Mouse (Mus musculus) liver, embryonic 15.5 days (tissue): ENCODE data around the gene Il17rd. TPM values are rescaled to one million over a fixed set of nuclear protein-coding genes. Genes with fewer than 3 reads are reported as not detected.

Source experiments
- ATAC-seq: fragments of 200-750 bp; cut with Nextera tagmentation; 2 replicates; pipeline ENCODE4 v1.8.0; 2017; ENCODE audit warnings: moderate number of reproducible peaks, mild to moderate bottlenecking, moderate library complexity; ENCODE audit not compliant: insufficient read depth
- H3K27ac ChIP-seq: fragments of 300-500 bp; sonication (generic); replicated peaks from 2 replicates; pipeline ENCODE4 v1.5.1; 2015; ENCODE audit warnings: mild to moderate bottlenecking, inconsistent platforms
- H3K27me3 ChIP-seq: fragments of 300-500 bp; sonication (generic); 2 replicates; pipeline ENCODE4 v1.6.1; 2015; ENCODE audit warnings: mild to moderate bottlenecking, inconsistent platforms
- H3K36me3 ChIP-seq: fragments of 300-500 bp; sonication (generic); replicated peaks from 2 replicates; pipeline ENCODE4 v1.6.1; 2015; ENCODE audit warnings: moderate library complexity, mild to moderate bottlenecking, inconsistent platforms
- H3K4me1 ChIP-seq: fragments of 300-500 bp; sonication (generic); replicated peaks from 2 replicates; pipeline ENCODE4 v1.6.1; 2015; ENCODE audit warnings: inconsistent platforms
- H3K4me2 ChIP-seq: fragments of 300-500 bp; sonication (generic); 2 replicates; pipeline ENCODE4 v1.6.1; 2015; ENCODE audit warnings: moderate library complexity, mild to moderate bottlenecking, inconsistent platforms
- H3K4me3 ChIP-seq: fragments of 300-500 bp; sonication (generic); replicated peaks from 2 replicates; pipeline ENCODE4 v1.5.1; 2015; ENCODE audit warnings: mild to moderate bottlenecking, inconsistent platforms
- H3K9ac ChIP-seq: fragments of 300-500 bp; sonication (generic); 2 replicates; pipeline ENCODE4 v1.6.1; 2015; ENCODE audit warnings: moderate library complexity, mild to moderate bottlenecking, inconsistent platforms
- H3K9me3 ChIP-seq: fragments of 300-500 bp; sonication (generic); replicated peaks from 2 replicates; pipeline ENCODE4 v1.6.1; 2016; ENCODE audit warnings: inconsistent platforms
- WGBS: fragments of 180-500 bp; shearing (Covaris S2); methylation state at CpG from one replicate; pipeline ENCODE4 v1.1.7; 2015; ENCODE audit warnings: mixed read lengths; ENCODE audit not compliant: insufficient replicate concordance; 5-methylcytosine and 5-hydroxymethylcytosine counted together
- polyA plus RNA-seq: library from polyadenylated mRNA; unstranded; fragments of >200 nt; fragmentation: Nextera tagmentation; extraction: Ambion mirVana; gene quantifications from 2 replicates; pipeline ENCODE4 v1.2.1, GENCODE M21; 2015

Il17rd gene
- polyA plus RNA-seq, 1 experiment from 2014 or later: 0.14 TPM

DNA sequence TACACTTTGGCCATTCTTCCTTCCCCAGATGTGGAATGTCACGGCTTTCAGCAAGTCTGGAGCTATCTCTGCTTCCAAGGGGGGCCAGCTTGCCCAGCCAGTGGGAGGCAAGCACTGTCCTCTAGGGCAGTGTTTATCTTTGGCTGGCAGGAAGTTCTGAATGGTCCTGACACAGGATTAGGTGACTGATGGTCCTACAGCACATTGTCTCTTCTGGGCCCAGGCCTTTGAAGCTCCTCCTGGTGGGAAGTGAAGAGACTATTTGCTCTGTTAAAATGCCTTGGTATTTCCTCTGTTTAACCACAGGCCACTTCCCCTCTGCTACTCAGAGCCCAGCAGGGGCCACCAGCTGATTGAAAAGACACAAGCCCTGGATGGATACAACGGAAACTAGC is 6.2 kb downstream of the Il17rd start:
- no peaks in the 10 kb centered on the region for H3K36me3 ChIP-seq
- no peak for ATAC-seq
- peaks cover 65% of the 10 kb centered on the region for H3K27me3 ChIP-seq
- no peak overlapping the region for H3K4me3 ChIP-seq
- H3K27ac ChIP-seq: no peak overlapping the region
- H3K9ac ChIP-seq: no peak overlapping the region
- no peak overlapping the region for H3K4me2 ChIP-seq
- no peaks in the 10 kb centered on the region for H3K9me3 ChIP-seq
- 10% methylated on average over 2 of the region's 2 CpGs for WGBS
- peaks cover 4% of the 10 kb centered on the region; the same call in 1 of the 2 replicates for H3K4me1 ChIP-seq

DNA sequence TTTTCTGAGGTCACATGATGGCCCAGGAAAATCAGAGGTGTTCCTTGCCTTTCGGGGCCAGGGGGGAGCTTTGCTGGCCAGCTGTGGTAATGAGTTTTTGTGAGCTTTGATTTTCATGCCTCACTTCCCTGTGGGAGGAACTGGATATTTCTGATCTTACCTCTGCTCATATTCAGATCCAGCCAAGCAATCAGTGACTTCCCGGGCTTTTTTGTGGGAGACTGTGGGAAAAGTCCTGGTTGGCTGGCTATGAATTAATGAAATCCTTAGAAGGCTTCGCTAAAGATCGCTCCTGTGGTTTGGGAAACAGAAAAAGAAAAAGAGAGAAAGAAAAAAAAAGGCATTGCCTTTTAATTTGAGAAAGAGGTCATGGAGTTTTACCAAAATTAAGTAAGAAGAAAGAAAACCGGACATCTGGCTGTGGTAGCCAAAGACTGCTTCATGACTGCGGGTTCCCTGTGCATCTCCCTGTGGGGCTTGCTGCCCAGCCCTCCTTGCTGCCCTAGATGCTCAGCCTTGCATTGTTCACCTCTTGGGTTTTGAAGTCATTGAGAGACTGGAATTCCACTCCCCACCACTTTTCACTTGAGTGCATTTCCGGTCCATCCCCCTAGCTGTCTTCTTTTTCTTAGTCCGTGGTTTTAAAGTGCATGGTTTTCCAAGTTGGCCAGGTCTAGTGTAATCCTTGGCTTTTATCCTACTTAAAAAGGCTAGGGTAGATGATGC is 9.7 kb downstream of the Il17rd start:
- Histone ChIP-seq H3K27ac (no peak overlapping the region), H3K36me3 (no peaks in the 10 kb centered on the region), H3K9ac (no peak overlapping the region), H3K4me3 (no peak overlapping the region), H3K9me3 (no peaks in the 10 kb centered on the region), H3K27me3 (peaks cover 30% of the 10 kb centered on the region), H3K4me1 (peaks cover 4% of the 10 kb centered on the region; the same call in 1 of the 2 replicates), H3K4me2 (no peak overlapping the region)
- ATAC-seq: no peak
- 57% methylated on average over 8 of the region's 8 CpGs for WGBS

GRCm38 (mm10) chr14:27050043-27050442 is 11.3 kb downstream of the Il17rd start:
- H3K4me2 ChIP-seq: no peak overlapping the region
- no peak overlapping the region for H3K9ac ChIP-seq
- H3K9me3 ChIP-seq: no peaks in the 10 kb centered on the region
- H3K27me3 ChIP-seq: peaks cover 15% of the 10 kb centered on the region
- no peaks in the 10 kb centered on the region for H3K36me3 ChIP-seq
- ATAC-seq: no peak
- H3K27ac ChIP-seq: no peak overlapping the region
- H3K4me3 ChIP-seq: no peak overlapping the region
- H3K4me1 ChIP-seq: no peaks in the 10 kb centered on the region
- WGBS: 44% methylated on average over 9 of the region's 9 CpGs

DNA sequence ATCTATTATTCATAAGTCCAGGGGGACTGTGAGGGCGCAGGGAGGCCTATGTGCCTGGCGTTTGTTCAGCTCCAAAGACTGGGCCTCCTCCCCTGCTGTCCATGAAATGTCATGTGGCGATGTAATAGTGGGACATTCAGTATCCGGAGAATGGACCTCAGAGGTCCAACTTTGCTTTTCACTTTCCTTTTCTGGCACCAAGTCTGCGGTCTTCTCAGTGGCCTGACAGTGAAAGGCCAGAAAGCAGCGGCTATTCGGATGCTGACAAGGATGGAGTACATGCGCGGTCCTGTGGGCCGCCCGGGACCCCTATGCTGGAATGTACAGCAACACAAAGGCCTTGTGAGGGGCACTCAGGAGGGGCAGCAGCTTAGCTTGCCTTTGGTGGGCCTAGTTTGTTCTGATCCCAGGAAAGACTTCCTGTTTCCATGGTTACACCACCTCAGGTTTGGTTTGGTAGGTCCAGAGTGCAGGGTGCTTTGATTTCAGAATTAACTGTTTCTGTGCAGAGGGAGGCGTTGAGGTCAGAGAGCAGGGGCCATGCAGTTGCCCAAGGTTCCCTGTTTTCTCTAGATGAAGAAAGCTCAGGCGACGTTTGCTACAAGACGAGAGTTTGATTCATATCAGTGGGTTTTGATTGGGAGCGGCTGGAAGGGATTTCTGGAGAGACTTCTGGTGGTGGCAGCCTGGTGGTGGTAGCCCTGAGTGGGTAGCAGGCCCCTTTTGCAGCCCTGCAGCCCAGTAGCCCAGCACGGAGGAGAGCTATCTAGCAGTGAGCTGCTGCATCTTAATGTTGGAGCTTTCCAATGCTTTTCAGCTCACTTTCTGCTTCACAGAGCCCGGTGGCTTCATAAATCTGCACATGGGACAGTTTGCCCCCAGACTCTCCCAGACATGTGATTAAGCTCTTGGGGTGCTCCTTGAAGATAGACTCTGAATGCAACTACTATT is 12.1 kb downstream of the Il17rd start:
- Histone ChIP-seq H3K4me3 (no peak overlapping the region), H3K27me3 (peaks cover 17% of the 10 kb centered on the region), H3K4me2 (no peak overlapping the region), H3K27ac (no peak overlapping the region), H3K36me3 (no peaks in the 10 kb centered on the region), H3K4me1 (no peaks in the 10 kb centered on the region), H3K9ac (no peak overlapping the region), H3K9me3 (no peaks in the 10 kb centered on the region)
- ATAC-seq: no peak
- WGBS: 52% methylated on average over 18 of the region's 18 CpGs

DNA sequence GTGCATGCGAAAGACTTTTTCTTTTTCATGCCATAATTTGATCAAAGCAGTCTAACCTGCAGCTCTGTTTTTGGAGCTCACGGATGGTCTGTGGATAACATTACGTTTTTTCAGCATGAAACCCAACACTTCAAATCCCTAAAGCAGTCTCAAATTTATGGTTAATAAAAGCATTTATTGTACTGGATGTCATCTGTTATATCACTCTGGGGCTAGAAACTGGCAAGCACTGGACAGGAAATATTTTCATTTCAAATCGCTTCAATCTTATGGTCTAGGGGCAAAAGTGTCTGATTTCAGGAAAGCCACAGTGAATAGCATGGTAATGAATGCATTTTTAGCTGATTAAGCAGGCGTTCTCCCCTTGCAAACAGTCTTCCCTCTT is 12.8 kb downstream of the Il17rd start:
- WGBS: 57% methylated on average over 5 of the region's 5 CpGs
- Histone ChIP-seq H3K27ac (no peak overlapping the region), H3K4me1 (no peaks in the 10 kb centered on the region), H3K9me3 (no peaks in the 10 kb centered on the region), H3K4me2 (no peak overlapping the region), H3K27me3 (peaks cover 22% of the 10 kb centered on the region), H3K9ac (no peak overlapping the region), H3K36me3 (no peaks in the 10 kb centered on the region), H3K4me3 (no peak overlapping the region)
- ATAC-seq: no peak

DNA sequence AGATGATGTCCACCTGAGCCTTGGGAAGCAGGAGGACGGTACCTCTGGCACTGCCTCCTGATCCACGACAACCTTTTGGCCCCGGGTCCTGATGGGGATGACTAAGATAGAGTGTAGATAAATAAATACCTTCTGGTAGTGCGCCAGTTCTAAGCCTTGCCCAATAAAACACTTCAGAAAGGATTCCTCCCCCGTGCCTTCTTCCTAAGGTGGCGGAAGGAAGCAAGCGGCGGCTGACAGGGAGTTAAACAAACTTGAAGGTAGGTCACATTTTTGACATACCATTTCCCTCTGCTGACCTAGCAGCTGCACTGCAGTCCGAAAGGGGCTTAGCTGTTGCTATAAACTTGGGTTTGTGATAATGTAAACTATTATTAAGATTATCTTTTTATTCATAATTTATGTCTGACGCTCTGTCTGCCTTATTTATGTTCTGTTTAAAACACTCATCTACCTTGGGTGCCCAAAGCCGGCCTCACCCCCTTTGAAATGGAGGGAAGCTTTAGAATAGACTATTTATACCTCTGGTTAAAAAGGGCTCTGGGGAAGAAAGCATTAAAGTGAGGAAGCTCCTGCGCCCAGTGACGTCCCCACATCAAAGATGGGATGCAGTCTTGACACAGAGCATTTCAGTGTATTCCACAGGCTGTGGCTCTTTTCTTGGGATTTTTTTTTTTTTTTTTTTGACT is 19.9 kb downstream of the Il17rd start:
- no peak overlapping the region for H3K9ac ChIP-seq
- H3K9me3 ChIP-seq: no peaks in the 10 kb centered on the region
- no peak overlapping the region for H3K4me2 ChIP-seq
- peaks cover 35% of the 10 kb centered on the region for H3K27me3 ChIP-seq
- no peaks in the 10 kb centered on the region for H3K4me1 ChIP-seq
- no peak overlapping the region for H3K27ac ChIP-seq
- 15% methylated on average over 13 of the region's 13 CpGs for WGBS
- H3K36me3 ChIP-seq: no peaks in the 10 kb centered on the region
- no peak overlapping the region for H3K4me3 ChIP-seq
- no peak for ATAC-seq

- 18% methylated on average over 8 of the region's 8 CpGs for WGBS
- Histone ChIP-seq H3K27me3 (peaks cover 35% of the 10 kb centered on the region), H3K4me3 (no peak overlapping the region), H3K9ac (no peak overlapping the region), H3K27ac (no peak overlapping the region), H3K4me1 (no peaks in the 10 kb centered on the region), H3K36me3 (no peaks in the 10 kb centered on the region), H3K9me3 (no peaks in the 10 kb centered on the region), H3K4me2 (no peak overlapping the region)
- ATAC-seq: no peak
Observed at GRCm38 (mm10) chr14:27059224-27059558, 20.4 kb downstream of the Il17rd start.

DNA sequence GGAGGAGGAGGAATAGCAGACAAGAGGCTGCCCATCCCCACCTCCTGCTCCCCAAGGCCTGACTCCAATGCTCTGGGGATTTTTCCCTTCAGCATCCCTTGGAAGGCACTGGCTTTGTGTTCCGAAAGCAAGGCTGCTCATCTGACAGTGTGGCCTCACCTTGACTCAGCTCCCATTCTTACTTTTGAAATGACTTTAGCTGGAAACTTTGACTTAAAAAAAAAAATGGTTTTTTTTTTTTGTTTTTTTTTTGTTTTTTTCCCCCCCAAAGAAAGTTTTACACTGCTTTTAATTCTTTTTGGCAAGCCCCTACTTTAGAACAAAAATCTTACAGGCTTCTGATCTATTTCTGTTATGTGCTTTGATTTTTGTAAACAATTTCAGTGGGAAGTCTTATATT is 24.6 kb downstream of the Il17rd start:
- no peak overlapping the region for H3K9ac ChIP-seq
- no peak for ATAC-seq
- no peaks in the 10 kb centered on the region for H3K4me1 ChIP-seq
- H3K36me3 ChIP-seq: no peaks in the 10 kb centered on the region
- H3K4me2 ChIP-seq: no peak overlapping the region
- WGBS: 70% methylated on average over 1 of the region's 1 CpGs
- no peak overlapping the region for H3K4me3 ChIP-seq
- H3K27ac ChIP-seq: no peak overlapping the region
- no peaks in the 10 kb centered on the region for H3K9me3 ChIP-seq
- H3K27me3 ChIP-seq: peaks cover 22% of the 10 kb centered on the region

- no peak overlapping the region for H3K9ac ChIP-seq
- WGBS: 19% methylated on average over 9 of the region's 9 CpGs
- no peak for ATAC-seq
- H3K4me1 ChIP-seq: no peaks in the 10 kb centered on the region
- H3K27ac ChIP-seq: no peak overlapping the region
- no peak overlapping the region for H3K4me3 ChIP-seq
- H3K4me2 ChIP-seq: no peak overlapping the region
- no peaks in the 10 kb centered on the region for H3K36me3 ChIP-seq
- H3K9me3 ChIP-seq: no peaks in the 10 kb centered on the region
- H3K27me3 ChIP-seq: peaks cover 12% of the 10 kb centered on the region; the same call in 1 of the 2 replicates
Observed at GRCm38 (mm10) chr14:27066171-27066929, 27.6 kb downstream of the Il17rd start.

- H3K27me3 ChIP-seq: peaks cover 12% of the 10 kb centered on the region; the same call in 1 of the 2 replicates
- 36% methylated on average over 6 of the region's 6 CpGs for WGBS
- no peak overlapping the region for H3K9ac ChIP-seq
- no peak overlapping the region for H3K27ac ChIP-seq
- H3K9me3 ChIP-seq: no peaks in the 10 kb centered on the region
- H3K36me3 ChIP-seq: no peaks in the 10 kb centered on the region
- H3K4me1 ChIP-seq: no peaks in the 10 kb centered on the region; the same call in 1 of the 2 replicates
- ATAC-seq: no peak
- no peak overlapping the region for H3K4me3 ChIP-seq
- H3K4me2 ChIP-seq: no peak overlapping the region
Observed at GRCm38 (mm10) chr14:27067866-27068271, 29.1 kb downstream of the Il17rd start.
